Mouse (Mus musculus): ENCODE results near the gene Siae.

GRCm38 (mm10) chr9:37514456-37514855, 41.0 kb upstream of the Siae start:
- TF ChIP-seq POLR2A (IDR thresholded peaks at IDR 0.05; ENCODE audit: insufficient read depth, low read depth, low read length) (no peak), CTCF (IDR thresholded peaks at IDR 0.05) (no peak), EP300 (IDR thresholded peaks at IDR 0.05; ENCODE audit: insufficient read depth, low read depth, low read length) (no peak)

Data from heart, adult 2 months (tissue).